Mouse (Mus musculus): ENCODE results near the gene Hdlbp.

DNA sequence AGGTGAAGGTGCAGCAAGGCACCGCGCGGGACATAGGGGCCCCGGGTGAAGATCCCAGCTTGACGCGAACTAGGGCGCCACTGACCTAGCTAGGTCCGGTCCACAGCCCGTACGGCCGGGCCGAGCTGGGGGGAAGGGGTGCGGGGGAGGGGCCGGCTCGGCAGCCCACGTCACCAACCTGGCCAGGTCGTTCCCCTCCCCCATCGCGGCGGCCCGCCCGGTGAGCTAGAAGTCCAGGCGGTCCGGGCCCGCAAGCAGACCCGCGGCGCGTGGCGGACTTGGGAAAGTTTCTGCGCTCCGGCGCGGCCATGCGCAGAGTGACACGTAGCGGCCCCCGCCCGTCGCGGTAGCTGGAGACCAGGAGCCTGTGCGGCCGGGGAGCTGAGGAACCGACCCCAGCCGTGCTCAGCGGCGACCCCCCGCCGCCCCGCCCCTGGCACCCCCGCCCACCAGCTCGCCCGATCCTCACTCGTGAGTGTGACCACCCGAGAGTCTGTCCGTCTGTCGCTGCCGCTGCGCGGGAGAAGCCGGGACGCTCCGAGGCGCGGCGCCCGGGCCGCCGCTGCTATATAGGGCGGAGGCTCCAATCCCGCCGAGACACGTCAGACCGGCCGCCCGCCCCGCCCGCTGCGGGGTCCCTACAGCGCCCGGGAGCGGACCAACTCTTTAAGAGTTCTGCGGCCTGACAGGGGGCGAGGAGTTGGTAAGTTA is 33.3 kb downstream of the Hdlbp start:
- TF ChIP-seq CTCF (IDR thresholded peaks at IDR 0.05 in 2 of 3, conservative IDR thresholded peaks at IDR 0.05 in 1 of 3; ENCODE audit: control insufficient read depth in 1 of 3, insufficient read depth in 1 of 3, low read depth in 2 of 3, low read length in 3 of 3, poor library complexity in 1 of 3, severe bottlenecking in 1 of 3) = no peak
- TF ChIP-seq POLR2AphosphoS2 (IDR thresholded peaks at IDR 0.05; ENCODE audit: low read length) = peak; percentile 90
- TF ChIP-seq EP300 (IDR thresholded peaks at IDR 0.05; ENCODE audit: low read depth in 1 of 2, low read length in 2 of 2) = 0 out of 4 replicates have a peak, but pooled peaks of 1 of the 2 experiments have one; percentile 3
- TF ChIP-seq TBP (IDR thresholded peaks at IDR 0.05; ENCODE audit: low read depth, low read length) = peak; percentile 90
- TF ChIP-seq POLR2A (IDR thresholded peaks at IDR 0.05; ENCODE audit: control insufficient read depth in 1 of 2, insufficient read depth in 1 of 2, low read depth in 1 of 2, low read length in 2 of 2, poor library complexity in 1 of 2) = peak; percentile 62 to 91; a peak in 3 of 4 replicates
- no peak for TF ChIP-seq GATA1 (IDR thresholded peaks at IDR 0.05; ENCODE audit: low read depth, low read length)
- TF ChIP-seq ZKSCAN1 (IDR thresholded peaks at IDR 0.05; ENCODE audit: low read depth, low read length) = no peak
- no peak for TF ChIP-seq RCOR1 (IDR thresholded peaks at IDR 0.05; ENCODE audit: low read depth, low read length)
- no peak for TF ChIP-seq JUND (IDR thresholded peaks at IDR 0.05; ENCODE audit: low read depth, low read length)
